Mouse (Mus musculus) kidney, embryonic 16.5 days (tissue): Measurements from ENCODE around the gene Mok. TPM values are rescaled to one million over a fixed set of nuclear protein-coding genes. Genes with fewer than 3 reads are reported as not detected.

Source experiments
- ATAC-seq: fragments of 200-750 bp; cut with Nextera tagmentation; 2 replicates; pipeline ENCODE4 v1.8.0; 2017; ENCODE audit warnings: moderate TSS enrichment; ENCODE audit not compliant: low FRiP score, low TSS enrichment
- H3K27ac ChIP-seq: fragments of 300-500 bp; sonication (generic); 2 replicates; pipeline ENCODE4 v1.5.1; 2014; ENCODE audit warnings: low read length
- H3K27me3 ChIP-seq: fragments of 300-500 bp; sonication (generic); 2 replicates; pipeline ENCODE4 v1.6.1; 2014; ENCODE audit warnings: low read length, control low read depth, mixed read lengths; ENCODE audit not compliant: insufficient read depth
- H3K36me3 ChIP-seq: fragments of 300-500 bp; sonication (generic); 2 replicates; pipeline ENCODE4 v1.6.1; 2014; ENCODE audit warnings: low read length, control low read depth, mixed read lengths; ENCODE audit not compliant: insufficient read depth
- H3K4me1 ChIP-seq: fragments of 300-500 bp; sonication (generic); 2 replicates; pipeline ENCODE4 v1.6.1; 2014; ENCODE audit warnings: low read length, control low read depth, mixed read lengths; ENCODE audit not compliant: insufficient read depth
- H3K4me2 ChIP-seq: fragments of 300-500 bp; sonication (generic); replicated peaks from 2 replicates; pipeline ENCODE4 v1.6.1; 2014; ENCODE audit warnings: low read depth, low read length
- H3K4me3 ChIP-seq: fragments of 300-500 bp; sonication (generic); 2 replicates; pipeline ENCODE4 v1.5.1; 2014; ENCODE audit warnings: mild to moderate bottlenecking, low read length
- H3K9ac ChIP-seq: fragments of 300-500 bp; sonication (generic); replicated peaks from 2 replicates; pipeline ENCODE4 v1.6.1; 2014; ENCODE audit warnings: low read length
- H3K9me3 ChIP-seq: fragments of 300-500 bp; sonication (generic); 2 replicates; pipeline ENCODE4 v1.6.1; 2016; ENCODE audit warnings: low read length, control low read depth
- WGBS: fragments of 180-500 bp; shearing (Covaris S2); extraction: QIAGEN DNeasy Blood & Tissue Kit; methylation state at CpG from one replicate; pipeline ENCODE4 v1.1.7; 2014; 5-methylcytosine and 5-hydroxymethylcytosine counted together
- polyA plus RNA-seq: library from polyadenylated mRNA; unstranded; fragments of >200 nt; fragmentation: Nextera tagmentation; extraction: Ambion mirVana; gene quantifications from 2 replicates; pipeline ENCODE4 v1.2.1, GENCODE M21; 2015

Gene Mok
- polyA plus RNA-seq, 1 experiment from 2014 or later, result 7.2 TPM

DNA sequence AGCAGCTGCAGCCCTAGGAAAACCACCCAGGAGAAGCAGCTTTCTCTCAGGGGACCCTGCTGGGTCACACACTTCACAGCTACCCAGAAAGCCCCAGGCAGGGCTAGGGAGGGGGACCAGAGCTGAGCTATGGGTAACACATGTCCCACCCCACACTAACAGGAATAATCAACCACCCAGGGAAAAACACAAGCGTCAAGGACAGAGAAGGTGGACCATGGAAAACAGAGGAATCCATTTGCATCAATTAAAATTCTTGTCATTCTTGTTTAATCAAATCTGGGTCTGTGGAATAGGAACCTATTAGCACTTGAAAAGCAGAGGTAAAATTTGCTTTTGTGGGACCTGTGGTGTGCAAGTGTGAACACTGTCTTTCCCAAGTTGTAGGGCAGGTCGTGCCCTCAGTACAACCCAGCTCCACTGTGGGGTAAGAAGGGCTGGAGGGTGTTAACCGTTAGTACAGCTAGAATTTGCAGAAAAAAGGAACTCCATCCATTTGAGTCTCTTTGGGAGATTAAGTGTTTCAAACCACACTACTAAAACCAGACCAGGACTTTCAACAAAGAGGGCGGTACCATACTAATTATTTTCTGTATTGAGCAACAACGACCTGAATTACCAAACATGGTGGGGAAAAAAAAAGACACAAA lies 3.4 kb downstream of the Mok start:
- H3K27ac ChIP-seq, result peak overlapping the region; percentile 90
- no peaks in the 10 kb centered on the region for H3K27me3 ChIP-seq
- 44% methylated on average over 5 of the region's 5 CpGs for WGBS
- ATAC-seq, result no peak
- H3K4me3 ChIP-seq, result no peak overlapping the region
- peak overlapping the region; percentile 55; the same call in 1 of the 2 replicates for H3K9ac ChIP-seq
- peak overlapping the region; percentile 29 for H3K4me2 ChIP-seq
- H3K9me3 ChIP-seq, result no peaks in the 10 kb centered on the region
- peaks cover 14% of the 10 kb centered on the region for H3K4me1 ChIP-seq
- no peaks in the 10 kb centered on the region for H3K36me3 ChIP-seq

DNA sequence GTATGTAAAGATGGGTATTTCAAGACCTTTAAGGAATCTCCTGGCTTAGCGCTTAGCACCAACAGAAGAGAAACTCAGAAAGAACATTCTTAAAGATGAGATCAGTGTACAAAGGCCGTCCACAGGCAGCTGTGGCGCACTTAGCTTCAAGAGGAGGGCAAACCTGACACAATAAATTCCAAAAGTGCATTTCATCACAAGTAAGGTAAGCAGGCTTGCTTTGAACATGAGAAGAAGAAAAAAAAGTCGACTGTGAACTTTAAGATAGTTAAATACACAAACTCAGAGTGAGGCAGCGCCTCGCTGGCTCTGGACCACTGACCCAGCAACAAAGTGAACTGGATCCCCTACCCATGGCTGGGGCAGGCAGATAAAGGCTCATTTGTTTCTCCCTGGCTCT lies 4.0 kb downstream of the Mok start:
- Histone ChIP-seq H3K36me3 (no peaks in the 10 kb centered on the region), H3K4me3 (no peak overlapping the region), H3K4me1 (peaks cover 14% of the 10 kb centered on the region), H3K4me2 (peak overlapping the region; percentile 29), H3K9me3 (no peaks in the 10 kb centered on the region), H3K27ac (peak overlapping the region; percentile 90), H3K9ac (peak overlapping the region; percentile 55; the same call in 1 of the 2 replicates), H3K27me3 (no peaks in the 10 kb centered on the region)
- no peak for ATAC-seq
- 28% methylated on average over 6 of the region's 6 CpGs for WGBS

DNA sequence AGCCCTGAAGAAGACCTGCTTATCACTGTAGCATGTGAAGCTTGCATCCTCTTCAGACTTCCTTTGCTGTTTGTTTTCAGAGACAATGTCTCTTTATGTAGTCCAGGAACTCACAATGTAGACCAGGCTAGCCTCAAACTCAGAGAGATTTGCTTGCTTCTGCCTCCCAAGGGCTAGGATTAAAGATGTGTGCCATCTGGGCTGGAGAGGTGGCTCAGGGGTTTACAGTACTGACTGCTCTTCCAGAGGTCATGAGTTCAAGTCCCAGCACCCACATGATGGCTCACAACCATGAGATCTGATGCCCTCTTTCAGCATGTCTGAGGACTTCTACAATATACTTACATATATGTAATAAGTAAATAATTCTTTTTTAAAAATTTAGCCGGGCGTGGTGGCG lies 5.6 kb downstream of the Mok start:
- peaks cover 13% of the 10 kb centered on the region for H3K4me1 ChIP-seq
- H3K36me3 ChIP-seq, result no peaks in the 10 kb centered on the region
- no peaks in the 10 kb centered on the region for H3K9me3 ChIP-seq
- no peak overlapping the region for H3K4me2 ChIP-seq
- H3K27me3 ChIP-seq, result no peaks in the 10 kb centered on the region
- no peak overlapping the region for H3K9ac ChIP-seq
- no peak overlapping the region for H3K27ac ChIP-seq
- ATAC-seq, result no peak
- no peak overlapping the region for H3K4me3 ChIP-seq
- 96% methylated on average over 3 of the region's 3 CpGs for WGBS

DNA sequence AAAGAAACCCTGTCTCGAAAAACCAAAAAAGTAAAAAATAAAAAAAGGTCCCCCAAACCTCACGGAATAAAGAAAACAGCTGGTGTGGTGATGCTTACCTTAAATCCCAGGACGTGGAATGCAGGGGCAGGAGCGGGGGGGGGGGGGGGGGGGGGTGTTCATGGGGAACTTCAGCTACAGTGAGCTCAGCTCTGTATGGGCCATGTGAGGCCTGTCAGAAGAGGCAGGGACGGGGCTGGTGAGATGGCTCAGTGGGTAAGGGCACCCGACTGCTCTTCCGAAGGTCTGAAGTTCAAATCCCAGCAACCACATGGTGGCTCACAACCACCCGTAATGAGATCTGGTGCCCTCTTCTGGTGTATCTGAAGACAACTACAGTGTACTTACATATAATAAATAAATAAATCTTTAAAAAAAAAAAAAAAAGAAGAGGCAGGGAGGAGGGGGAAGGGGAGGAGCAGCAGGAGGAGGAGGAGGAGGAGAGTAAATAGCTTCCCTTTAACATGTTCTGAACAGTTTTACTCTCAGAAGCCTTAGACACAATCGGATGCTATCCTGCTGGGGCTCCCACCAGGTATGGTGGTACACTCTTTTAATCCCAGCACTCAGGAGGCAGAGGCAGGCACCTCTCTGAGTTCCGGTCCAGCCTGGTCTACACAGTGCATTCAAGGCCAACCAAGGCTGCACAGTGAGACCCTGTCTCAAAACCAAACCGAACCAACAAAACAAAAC lies 10.3 kb downstream of the Mok start:
- no peaks in the 10 kb centered on the region for H3K4me1 ChIP-seq
- WGBS, result 81% methylated on average over 9 of the region's 11 CpGs
- no peak overlapping the region for H3K4me2 ChIP-seq
- H3K9ac ChIP-seq, result no peak overlapping the region
- no peaks in the 10 kb centered on the region for H3K27me3 ChIP-seq
- H3K4me3 ChIP-seq, result no peak overlapping the region
- H3K36me3 ChIP-seq, result no peaks in the 10 kb centered on the region
- no peaks in the 10 kb centered on the region for H3K9me3 ChIP-seq
- no peak for ATAC-seq
- no peak overlapping the region for H3K27ac ChIP-seq

DNA sequence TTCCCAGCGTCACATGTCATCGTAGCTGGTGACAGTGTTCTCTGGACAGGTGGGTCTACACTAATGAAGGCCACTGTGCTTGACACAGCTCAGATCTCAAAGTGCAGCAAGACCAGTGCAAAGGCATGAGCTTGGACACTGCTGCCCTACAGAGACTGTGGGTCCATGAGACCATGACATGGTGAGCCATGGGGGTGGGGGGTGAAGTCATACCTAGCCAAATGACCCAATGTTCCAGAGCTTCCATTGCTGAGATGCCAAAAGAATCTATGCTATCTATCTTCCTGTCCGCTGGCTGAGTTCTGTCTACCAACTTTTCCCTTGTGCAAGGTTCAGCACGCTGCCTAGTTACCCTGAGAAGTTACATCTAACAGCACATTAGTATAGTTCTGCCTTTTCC lies 11.8 kb downstream of the Mok start:
- no peaks in the 10 kb centered on the region for H3K9me3 ChIP-seq
- ATAC-seq, result no peak
- no peaks in the 10 kb centered on the region for H3K4me1 ChIP-seq
- H3K9ac ChIP-seq, result no peak overlapping the region
- H3K27me3 ChIP-seq, result no peaks in the 10 kb centered on the region
- H3K27ac ChIP-seq, result no peak overlapping the region
- no peak overlapping the region for H3K4me3 ChIP-seq
- WGBS, result 95% methylated on average over 4 of the region's 4 CpGs
- no peak overlapping the region for H3K4me2 ChIP-seq
- H3K36me3 ChIP-seq, result no peaks in the 10 kb centered on the region

DNA sequence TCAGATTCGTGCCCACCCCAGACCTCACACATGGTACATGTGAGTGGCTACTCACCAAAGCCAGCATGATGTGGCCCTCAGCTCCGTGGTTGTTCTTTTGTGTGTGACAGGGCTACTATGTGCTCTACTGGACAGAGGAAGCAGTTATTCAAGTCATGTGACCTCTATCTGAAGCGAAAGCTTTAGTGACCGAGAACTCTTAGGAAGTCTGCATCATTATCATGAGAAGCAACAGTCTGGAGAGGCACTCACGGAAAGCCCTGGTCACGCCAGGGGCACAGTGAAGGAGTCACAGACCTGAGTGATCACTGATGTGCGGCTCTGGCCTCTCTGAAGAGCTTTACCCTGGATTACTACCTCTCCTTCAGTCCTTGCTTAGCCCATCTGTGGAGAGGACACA lies 18.4 kb downstream of the Mok start:
- Histone ChIP-seq H3K36me3 (no peaks in the 10 kb centered on the region), H3K4me3 (no peak overlapping the region), H3K4me1 (no peaks in the 10 kb centered on the region), H3K9ac (no peak overlapping the region), H3K9me3 (no peaks in the 10 kb centered on the region), H3K27ac (no peak overlapping the region), H3K27me3 (no peaks in the 10 kb centered on the region), H3K4me2 (no peak overlapping the region)
- no peak for ATAC-seq
- WGBS, result 84% methylated on average over 7 of the region's 7 CpGs

DNA sequence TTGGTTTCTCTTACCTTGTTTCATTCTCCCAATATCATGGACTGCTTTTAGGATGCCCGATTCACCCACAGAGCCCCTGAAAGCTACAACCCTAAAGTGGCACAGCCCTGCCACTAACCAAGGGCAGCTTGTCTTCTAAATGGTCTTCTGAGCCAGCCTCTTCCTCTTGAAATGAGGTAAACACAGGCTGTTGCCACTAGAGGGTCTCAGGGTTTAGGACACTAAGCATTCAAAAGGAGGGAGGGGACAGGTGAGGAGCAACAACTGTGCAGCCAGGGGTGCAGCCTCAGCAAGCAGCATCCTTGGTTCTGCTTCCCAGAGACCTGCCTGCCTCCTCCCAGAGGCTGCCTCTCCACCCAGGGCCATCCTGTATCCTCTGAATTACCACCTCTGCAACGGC lies 19.0 kb downstream of the Mok start:
- WGBS, result 64% methylated on average over 2 of the region's 2 CpGs
- H3K27me3 ChIP-seq, result no peaks in the 10 kb centered on the region
- H3K4me2 ChIP-seq, result no peak overlapping the region
- H3K27ac ChIP-seq, result no peak overlapping the region
- no peak for ATAC-seq
- H3K36me3 ChIP-seq, result no peaks in the 10 kb centered on the region
- no peaks in the 10 kb centered on the region for H3K9me3 ChIP-seq
- no peaks in the 10 kb centered on the region for H3K4me1 ChIP-seq
- H3K4me3 ChIP-seq, result no peak overlapping the region
- H3K9ac ChIP-seq, result no peak overlapping the region

DNA sequence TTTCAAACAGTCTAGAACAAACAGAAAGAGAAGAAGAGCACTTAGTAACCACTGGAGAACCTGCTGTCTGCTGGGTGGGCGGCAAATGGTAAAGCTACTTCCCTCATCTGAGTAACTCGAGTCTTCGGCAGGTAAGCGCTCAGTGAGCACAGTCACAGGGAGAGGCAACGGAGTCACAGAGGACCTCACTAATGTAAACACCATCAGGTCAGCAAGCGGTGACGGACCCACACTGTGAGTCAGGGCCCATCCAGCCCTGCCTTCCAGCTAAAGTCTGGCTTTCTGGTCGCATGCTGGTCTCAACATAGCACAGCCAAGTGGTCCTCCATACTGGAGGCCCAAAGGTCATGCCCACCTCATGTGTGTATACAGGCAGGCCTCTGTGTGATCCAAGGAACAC lies 21.4 kb downstream of the Mok start:
- Histone ChIP-seq H3K27ac (no peak overlapping the region), H3K9ac (no peak overlapping the region), H3K9me3 (no peaks in the 10 kb centered on the region), H3K4me3 (no peak overlapping the region), H3K4me1 (no peaks in the 10 kb centered on the region), H3K4me2 (no peak overlapping the region), H3K36me3 (no peaks in the 10 kb centered on the region), H3K27me3 (no peaks in the 10 kb centered on the region)
- no peak for ATAC-seq
- WGBS, result 73% methylated on average over 8 of the region's 8 CpGs

DNA sequence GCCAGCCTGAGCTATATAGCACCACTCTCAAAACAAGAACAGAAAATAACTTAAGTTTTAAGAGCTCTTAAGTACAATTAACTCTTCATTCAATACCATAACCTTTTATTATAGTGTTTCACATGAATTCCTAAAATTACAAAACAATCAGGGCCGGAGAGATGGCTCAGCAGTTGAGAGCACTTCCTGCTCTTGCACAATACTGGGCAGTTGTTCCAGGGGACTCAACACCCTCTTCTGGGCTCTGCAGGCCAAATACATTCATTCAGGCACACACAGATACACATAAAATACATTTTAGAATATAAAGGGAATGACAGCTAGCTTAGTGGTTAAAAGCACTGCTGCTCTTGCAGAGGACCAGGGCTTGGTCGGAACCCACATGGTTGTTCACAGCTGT lies 23.9 kb downstream of the Mok start:
- Histone ChIP-seq H3K9me3 (no peaks in the 10 kb centered on the region), H3K27ac (no peak overlapping the region), H3K9ac (no peak overlapping the region), H3K4me3 (no peak overlapping the region), H3K27me3 (no peaks in the 10 kb centered on the region), H3K4me2 (no peak overlapping the region), H3K36me3 (no peaks in the 10 kb centered on the region), H3K4me1 (no peaks in the 10 kb centered on the region)
- no peak for ATAC-seq
- 89% methylated on average over 2 of the region's 2 CpGs for WGBS

DNA sequence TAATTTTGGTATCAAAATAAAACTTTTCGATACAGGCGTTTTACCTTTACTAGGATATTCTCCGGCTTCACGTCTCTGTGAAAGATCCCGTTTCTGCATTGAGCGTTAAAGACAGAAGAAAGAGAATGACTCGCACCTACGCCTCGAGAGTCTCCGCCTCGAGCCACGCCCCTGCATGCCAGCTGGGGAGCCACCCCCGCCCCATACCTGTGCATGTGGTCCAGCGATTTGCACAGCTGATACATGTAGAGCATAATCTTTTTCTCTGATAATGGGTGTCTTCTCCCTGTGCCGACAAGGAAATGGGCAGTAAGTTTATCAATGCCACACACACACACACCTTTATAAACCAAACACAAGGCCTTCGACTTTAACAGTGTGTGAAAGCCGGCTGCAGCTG lies 25.8 kb downstream of the Mok start:
- Histone ChIP-seq H3K27me3 (no peaks in the 10 kb centered on the region), H3K36me3 (no peaks in the 10 kb centered on the region), H3K4me2 (no peak overlapping the region), H3K4me3 (no peak overlapping the region), H3K27ac (no peak overlapping the region), H3K9me3 (no peaks in the 10 kb centered on the region), H3K4me1 (no peaks in the 10 kb centered on the region), H3K9ac (no peak overlapping the region)
- ATAC-seq, result no peak
- WGBS, result 74% methylated on average over 17 of the region's 17 CpGs
